Mouse (Mus musculus): ENCODE data around the gene Coq5.
A peak's percentile ranks its signal among the peaks of the same experiment; 100 is the strongest.
"Not testable (repeated sequence)": the region's sequence is repeated elsewhere in the genome, so short reads cannot be mapped to it uniquely, and the experiment has no call there.

Gene Coq5

GRCm38 (mm10) chr5:115267469-115268045, 11.9 kb upstream of the Coq5 start:
- no peak for DNase-seq (ENCODE audit: low spot score)

DNA sequence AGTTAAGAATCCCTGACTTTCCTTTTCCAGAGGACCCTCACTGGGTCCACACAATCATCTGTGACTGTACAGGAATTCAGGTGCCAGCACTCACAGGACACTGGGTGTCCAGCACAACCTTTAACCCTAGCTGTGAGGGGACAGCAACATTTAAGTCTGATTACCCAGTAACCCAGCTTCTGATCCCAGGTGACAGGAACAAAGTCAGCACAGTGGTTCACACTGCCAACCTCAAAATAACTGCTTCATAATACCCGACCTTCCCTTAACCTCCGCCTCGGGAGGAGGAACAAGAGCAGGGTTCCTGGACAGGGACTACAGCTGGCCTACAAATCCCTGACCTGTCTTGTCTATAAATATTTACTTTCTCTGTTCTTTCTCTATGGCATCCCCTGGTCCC, 11.2 kb upstream of the Coq5 start:
- no peak for DNase-seq (ENCODE audit: low spot score)

DNA sequence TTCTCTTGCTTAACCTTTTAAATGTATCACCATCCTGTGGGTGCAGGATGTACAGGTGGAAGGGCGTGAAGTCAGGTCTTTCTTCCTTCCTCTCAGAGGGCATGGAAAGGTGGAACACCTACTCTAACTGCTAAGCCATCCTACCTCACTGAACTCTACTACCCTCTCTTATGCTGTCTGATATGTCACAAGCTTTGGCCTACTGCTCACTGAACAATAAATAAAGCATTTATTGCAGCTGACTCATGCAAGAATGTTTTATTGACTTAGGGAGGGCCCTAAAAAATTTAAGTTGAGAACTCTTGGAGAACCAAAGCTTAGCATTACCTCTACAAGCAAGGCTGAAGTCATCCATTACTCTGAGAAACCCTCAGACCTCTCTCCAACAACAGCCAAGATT, 9.5 kb upstream of the Coq5 start:
- no peak for DNase-seq (ENCODE audit: low spot score)

DNA sequence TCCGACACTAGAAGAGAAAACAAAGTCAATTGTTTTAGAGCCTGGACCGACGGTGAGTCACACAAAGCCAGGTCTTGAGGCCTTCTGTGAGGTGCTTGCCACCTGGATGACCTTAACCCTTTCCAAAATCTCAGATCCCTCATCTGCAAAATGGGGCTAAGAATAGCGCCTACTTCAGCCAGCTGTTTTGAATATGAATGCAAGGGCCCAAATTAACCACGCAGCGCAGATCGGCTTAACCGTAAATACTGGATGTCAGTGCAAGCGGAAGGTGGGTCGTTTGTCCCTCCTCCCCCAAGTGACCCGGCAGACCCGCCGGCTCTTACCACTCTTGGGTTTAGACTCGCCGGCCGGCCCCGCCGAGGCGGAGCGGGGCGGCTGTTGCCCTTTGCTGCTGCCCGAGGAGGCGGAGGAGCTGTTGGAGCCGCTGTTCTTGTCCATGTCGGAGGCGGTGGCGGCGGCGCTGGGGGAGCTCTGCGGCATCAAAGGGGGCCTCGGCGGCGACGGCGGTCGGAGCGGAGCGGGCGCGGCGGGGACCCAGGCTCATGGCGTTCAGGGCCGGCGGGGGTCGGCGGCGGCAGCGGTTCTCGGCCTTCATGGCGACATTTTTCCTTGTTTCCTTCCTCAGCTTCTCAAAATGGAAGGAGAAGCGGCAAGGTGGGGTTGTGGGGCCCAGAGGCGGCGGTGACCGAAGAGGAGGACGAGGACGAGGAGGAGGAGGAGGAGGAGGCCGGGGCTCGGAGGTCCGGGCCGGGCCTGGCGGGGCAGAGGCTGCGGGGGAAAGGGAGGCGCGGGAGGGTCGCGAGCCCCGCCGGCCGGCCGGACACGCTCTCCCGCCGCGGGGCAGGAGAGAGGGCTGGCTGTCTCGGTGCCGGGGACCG, 7.3 kb upstream of the Coq5 start:
- no peak for DNase-seq (ENCODE audit: low spot score)

DNA sequence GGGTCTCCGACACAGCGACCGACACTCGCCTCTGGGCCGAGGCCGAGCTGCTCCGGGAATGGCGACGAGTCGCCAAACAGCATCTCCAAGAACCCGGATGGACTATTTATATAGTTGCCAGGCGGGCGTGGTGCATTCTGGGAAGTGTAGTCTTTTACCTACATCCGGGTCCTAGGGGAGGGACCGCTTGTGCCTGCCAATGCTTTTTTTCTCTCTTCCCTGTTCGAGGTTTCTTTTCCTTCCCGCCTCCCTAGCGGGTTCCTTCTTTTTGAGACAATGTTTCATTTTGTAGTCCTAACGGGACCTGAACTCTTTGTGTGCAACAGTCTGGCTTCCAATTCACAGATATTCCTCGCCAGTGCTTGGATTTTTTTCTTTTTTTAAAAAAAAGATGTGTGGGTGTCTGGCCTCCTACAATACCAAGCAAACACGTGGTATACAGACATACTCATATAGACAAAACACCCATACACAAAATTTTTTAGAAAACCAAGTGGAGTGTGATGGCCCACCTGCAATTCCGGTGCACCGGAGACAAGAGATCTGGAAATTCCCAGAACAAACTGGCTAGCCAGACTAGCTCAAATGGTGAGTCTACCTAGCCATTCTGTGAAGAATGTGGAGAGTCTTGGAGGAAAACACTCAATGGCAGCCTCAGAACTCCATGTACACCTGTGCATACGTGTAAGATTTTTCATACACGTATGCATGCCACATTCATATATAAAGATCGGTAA, 6.5 kb upstream of the Coq5 start, which contains the start of gene Rnf10:
Gene Rnf10 (minus strand): TSS at position 87 of the 737 bp plus-strand sequence.
- DNase-seq (ENCODE audit: low spot score): peak; percentile 98

DNA sequence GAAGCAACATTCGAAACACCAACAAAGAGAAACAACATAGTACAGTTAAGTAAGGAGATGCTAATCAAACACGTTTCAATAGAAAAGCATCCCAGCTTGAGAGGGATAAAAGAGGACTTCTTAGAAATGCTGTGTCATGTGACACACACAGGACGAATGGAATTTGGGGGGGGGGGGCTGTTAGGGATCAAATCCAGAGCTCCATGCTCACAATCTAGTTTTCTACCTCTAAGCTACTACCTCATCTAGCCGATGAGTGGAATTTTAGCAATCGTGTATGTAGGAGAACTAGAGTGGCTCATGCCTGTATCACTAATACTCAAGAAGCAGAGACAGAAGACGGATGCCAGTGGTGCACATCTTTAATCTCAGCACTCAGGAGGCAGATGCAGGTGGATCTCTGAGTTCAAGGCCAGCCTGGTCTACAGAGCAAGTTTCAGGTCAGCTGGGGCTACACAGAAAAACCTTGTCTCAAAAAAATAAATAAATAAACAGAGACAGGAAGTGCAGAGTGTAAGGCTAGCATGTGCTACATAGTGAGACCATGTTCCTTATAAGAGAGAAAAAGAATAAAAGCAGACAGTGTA, 5.8 kb upstream of the Coq5 start:
- no peak for DNase-seq (ENCODE audit: low spot score)

DNA sequence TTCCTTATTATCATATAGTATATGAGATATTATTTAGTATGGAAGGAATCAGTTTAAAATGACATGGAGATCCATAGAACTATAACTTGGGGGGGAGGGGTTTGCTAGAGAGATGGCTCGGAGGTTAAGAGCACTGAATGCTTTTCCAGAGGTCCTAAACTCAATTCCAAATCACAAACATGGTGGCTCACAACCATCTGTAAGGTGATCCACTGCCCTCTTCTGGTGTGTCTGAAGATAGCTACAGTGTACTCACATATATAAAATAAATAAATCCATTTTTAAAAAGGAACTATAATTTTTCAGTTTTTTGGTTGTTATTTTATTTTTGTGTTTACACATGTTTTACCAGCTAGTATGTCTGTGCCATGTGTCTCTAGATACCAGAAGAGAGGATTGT, 5.1 kb upstream of the Coq5 start:
- DNase-seq (ENCODE audit: low spot score): no peak

- DNase-seq (ENCODE audit: low spot score): no peak
These were observed 4.7 kb upstream of the Coq5 start for GRCm38 (mm10) chr5:115274771-115275170.

DNA sequence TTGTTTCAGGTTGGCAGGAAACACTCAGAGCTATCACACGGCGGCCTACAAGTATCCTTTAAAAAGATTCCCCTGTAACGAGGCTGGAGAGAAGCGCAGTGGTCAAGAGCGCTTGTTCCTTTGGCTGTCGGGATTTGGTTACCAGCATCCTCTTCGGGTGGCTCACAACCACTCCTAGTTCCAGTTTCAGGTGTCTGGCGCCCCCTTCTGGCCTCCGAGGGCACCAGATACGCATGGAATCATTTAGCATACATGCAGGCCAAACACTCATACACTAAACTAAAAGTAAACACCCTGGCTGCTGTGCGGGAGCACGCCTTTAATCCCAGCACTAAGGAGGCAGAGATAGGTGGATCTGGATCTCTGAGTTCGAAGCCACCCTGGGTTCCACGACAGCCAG, 3.5 kb upstream of the Coq5 start:
- DNase-seq (ENCODE audit: low spot score): no peak

DNA sequence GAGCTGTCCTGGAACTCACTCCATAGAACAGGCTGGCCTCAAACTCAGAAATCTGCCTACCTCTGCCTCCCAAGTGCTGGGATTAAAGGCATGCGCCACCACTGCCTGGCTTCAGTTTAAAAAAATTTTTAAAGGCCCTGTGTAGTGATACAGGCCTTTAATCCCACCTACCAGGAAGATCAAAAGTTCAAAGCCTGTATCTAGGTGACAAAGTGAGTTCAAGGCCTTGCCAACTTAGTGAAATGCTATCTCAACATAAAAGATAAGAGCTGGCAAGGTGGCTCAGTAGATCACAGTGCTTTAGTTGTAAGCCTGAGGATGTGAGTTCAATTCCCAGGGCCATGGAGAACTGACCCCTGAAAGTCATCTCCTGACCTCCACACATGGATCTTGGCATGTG, 1.4 kb upstream of the Coq5 start:
- no peak for DNase-seq (ENCODE audit: low spot score)

DNA sequence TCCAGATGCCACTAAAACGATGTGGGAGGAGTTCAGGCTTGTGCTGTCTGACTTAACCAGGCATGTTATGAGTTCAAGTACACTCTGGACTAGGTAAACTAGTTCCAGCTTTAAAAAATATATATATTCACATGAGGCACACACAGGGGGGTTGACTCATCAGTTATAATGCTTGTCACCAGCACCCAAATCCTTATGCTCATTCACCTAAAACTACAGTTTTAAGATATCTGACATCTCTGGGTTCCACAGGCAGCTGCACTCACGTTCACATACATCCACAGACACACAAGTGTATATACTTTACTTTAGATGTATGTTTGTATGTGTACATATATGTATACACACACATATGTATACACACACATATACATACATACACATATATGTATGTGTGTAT, 681 bp upstream of the Coq5 start:
- DNase-seq (ENCODE audit: low spot score): no peak

DNA sequence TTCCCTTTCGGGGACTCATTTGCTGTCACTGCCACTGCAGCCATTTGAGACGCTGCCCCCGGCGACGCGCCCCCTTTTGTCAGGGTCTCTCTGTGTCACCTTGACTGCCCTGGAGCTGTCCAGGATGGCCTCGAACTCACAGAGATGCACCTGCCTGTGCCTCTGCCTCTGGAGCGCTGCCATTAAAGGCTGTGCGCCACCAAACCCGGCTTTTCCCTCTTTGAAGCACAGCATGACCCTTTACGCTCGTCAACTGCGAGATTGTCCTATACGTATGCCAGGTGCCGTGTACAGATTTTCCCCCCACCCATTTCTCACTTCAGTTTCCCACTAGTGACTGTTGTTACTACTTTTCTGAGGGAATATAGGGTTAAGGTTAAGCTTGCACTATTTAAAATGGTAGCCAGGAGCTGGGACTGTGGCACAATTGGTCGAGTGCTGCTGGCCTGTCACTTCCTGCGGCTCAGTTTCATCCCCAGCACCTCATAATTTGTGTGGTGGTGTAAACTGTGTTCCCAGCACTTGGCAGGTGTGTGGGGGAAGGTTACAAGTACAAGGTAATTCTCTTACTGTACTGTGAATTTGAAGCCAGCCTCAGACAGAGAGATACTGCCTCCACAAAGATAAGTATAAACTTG, 703 bp downstream of the Coq5 start:
- DNase-seq (ENCODE audit: low spot score): no peak

DNA sequence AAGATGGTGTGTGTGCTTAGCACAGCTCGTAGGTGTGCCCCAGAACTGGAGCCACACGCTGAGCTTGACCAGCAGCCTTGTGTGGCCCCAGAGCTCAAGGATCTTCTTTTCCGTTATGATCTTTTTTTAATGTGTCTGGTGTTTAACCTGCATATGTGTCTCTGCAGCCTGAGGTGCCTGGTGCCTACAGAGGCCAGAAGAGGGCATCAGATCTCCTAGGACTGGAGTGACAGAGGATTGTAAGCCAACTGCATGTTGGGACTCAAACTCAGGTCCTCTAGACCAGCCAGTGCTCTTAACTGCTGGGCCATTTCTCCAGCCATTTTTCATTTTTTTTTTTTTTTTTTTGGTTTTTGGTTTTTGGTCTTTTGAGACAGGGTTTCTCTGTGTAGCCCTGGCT, 5.3 kb downstream of the Coq5 start:
- no peak for DNase-seq (ENCODE audit: low spot score)

DNA sequence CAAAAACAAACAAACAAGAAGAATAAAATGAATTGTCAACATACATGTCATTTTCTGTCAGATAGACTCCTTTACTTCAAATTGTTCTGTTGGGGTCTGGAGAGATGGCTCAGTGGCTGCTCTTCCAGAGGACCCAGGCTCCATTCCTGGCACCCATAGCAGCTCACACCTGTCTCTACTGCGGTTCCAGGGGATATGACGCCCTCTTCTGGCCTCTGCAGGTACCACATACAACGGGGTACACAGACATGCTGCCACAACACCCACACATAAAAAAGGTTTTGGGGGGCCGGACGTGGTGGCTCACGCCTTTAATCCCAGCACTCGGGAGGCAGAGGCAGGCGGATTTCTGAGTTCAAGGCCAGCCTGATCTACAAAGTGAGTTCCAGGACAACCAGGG, 14.7 kb downstream of the Coq5 start:
- no peak for DNase-seq (ENCODE audit: low spot score)

- no peak for DNase-seq (ENCODE audit: low spot score)
These were observed 16.9 kb downstream of the Coq5 start for GRCm38 (mm10) chr5:115296347-115296746.

DNA sequence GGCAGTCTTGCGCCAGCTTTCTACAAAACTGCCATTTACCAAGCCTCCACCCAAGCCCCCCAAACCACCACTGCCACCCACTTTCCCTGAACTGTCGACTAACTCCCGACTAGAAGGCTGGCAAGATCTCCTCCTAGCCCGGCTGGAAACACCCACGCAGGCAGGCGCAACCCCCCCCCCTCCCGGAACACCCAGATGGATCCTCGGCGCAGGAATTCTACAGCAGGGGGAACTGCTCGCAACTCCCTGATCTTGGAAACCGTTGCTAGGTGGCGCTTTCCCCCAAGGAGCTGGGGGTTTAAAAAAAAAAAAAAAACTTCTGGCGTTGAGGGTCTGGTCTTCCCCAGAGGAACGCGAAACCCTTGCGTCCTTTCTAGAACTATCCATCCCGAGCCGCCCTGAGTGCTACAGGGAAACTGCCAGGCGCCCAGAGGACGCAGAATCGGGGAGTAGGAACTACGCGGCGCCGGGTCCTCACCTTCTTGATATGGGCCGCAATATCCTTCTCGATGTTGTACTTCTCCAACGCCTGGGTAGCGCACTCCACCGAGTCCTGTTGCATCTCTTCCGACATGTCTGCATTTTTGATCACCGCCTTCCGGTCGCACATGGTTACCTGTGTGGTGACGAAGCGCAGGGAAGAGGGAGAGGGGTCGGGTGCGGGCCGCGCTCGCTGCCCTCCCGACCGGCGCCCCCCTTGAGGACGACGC, 20.7 kb downstream of the Coq5 start:
- DNase-seq (ENCODE audit: low spot score): peak; percentile 60

GRCm38 (mm10) chr5:115300792-115301614, 21.5 kb downstream of the Coq5 start, which contains the start of gene Dynll1:
Dynll1 (minus strand) TSS chr5:115300999.
- DNase-seq (ENCODE audit: low spot score): peak; percentile 99

GRCm38 (mm10) chr5:115301615-115302014, 22.1 kb downstream of the Coq5 start:
- no peak for DNase-seq (ENCODE audit: low spot score)

GRCm38 (mm10) chr5:115302190-115302589, 22.7 kb downstream of the Coq5 start:
- not testable (repeated sequence) for DNase-seq (ENCODE audit: low spot score)

- no peak for DNase-seq (ENCODE audit: low spot score)
These were observed 32.9 kb downstream of the Coq5 start for GRCm38 (mm10) chr5:115312354-115312753.
